Mouse (Mus musculus) right cerebral cortex, postnatal 14 days (tissue): ENCODE measurements around the gene Lamb3.

Experiments used
- DNase-seq: peaks from one replicate; pipeline ENCODE4 v3.0.0; 2022

Lamb3 gene

DNA sequence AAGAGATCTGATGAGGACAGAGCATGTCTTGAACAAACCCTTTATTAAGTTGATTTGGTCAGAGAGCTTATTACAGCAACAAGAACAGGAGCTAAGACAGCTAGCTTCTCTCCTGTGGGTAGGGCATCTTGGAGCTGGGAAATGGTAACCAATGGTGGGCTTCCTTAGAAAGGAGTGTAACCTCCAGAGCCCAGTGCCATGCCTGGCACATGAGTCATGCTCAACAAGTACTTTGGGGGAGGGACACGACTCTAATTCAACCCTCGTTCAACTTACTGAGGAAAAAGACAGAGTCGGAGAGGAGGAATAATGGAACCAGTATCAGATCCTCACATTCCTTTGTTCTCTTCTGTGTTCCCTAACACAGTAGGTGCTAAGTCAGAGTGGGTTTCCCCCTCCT is 112.2 kb downstream of the Lamb3 start:
- DNase-seq: no peak

DNA sequence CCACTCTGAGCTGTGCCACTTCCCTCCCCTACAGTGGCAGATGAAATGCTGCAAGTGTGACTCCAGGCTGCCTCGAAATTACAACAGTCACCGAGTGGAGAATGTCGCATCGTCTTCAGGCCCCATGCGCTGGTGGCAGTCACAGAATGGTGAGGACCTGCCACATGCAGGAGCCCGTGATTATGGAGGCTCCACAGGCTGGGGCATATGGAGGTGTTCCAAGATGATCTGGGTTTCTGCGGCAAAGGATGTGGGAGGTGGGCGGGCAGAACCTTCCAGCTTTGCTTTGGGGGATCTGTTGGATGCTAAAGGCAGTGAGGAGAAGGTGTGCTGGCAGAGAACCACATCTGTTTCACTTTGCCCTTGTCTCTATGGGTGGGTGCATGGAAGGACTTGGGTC is 112.9 kb downstream of the Lamb3 start:
- DNase-seq: no peak

DNA sequence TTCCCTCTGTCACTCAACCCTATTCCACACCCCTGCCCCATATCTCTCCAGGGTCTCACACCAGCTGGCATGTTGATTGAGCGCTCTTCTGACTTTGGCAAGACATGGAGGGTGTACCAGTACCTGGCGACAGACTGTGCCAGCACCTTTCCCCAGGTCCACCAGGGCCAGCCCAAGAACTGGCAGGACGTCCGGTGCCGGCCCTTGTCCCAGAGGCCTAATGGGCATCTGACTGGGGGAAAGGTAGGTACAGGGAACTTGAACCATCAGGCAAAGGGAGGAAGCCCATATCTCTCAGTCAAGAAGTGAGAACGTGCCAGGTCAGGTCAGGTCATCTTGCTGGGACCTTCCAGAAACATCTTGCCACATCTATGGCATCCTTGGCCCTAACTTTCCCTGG is 116.2 kb downstream of the Lamb3 start:
- no peak for DNase-seq

- peak; percentile 64 for DNase-seq
These were observed 116.7 kb downstream of the Lamb3 start for GRCm38 (mm10) chr1:193324224-193324623.

DNA sequence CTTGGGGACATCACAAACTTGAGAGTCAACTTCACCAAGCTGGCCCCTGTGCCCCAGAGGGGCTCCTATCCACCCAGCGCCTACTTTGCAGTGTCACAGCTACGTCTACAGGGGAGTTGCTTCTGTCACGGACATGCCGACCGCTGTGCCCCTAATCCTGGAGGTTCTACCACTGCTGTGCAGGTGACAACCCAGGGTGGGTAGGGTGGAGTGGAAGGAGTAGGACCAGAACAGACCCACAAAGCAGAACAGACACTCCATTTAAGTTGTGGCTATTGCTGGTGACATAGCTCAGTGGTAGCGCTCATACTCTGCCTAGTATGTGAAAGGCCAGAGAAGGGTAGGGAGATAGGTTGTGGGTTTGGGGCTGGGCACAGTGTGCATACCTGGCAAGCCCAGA is 118.4 kb downstream of the Lamb3 start:
- no peak for DNase-seq

DNA sequence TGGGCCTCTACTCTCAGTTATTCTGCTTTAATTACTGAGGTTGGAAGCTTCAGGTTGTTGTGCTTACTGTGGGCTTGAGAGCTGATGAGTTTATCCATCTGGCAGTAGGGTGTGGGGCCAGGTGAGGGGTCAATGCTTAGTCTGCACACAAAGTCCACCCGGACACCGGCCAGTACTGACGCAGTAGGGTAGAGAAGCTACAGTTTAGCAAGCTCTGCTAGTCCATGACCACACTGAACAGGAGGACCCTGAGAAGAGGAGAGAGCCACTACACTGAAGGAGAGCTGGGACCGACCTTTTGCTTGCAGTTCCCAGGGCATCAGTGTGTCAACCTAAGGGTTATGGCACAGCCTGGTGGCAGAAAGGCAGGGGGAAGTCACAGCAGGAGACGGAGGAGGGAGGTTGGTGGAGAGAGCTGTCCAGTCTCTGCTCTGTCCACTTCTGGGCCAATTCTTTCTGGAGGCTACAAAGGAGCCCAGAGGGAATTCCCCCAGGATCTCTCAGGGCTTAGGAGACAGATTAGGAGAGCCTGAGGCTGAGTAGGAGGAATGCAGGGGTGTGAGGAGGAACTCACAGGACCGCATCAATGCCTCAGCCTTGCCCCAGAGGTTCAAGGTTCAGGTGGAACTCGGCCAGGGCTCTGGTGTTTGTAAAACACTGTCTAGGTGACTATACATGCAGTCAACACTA is 119.1 kb downstream of the Lamb3 start:
- DNase-seq: no peak

- no peak for DNase-seq
These were observed 119.7 kb downstream of the Lamb3 start for GRCm38 (mm10) chr1:193327216-193327615.

DNA sequence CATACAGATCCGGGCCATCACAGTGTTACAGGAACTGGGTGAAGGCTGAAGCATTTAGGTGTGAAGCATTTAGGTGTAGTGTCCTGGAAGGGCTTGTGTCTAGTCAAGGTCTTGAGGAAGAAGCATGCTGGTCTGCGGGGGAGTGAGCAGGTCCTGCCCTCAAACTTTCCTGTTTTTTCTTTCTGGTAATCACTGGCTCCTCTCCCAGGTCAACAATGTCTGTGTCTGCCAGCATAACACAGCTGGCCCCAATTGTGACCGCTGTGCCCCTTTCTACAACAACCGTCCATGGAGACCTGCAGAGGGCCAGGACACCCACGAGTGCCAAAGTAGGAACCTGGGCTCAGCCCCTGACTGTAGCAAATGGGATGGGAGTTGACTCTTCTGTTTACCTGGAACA is 120.2 kb downstream of the Lamb3 start:
- DNase-seq: no peak

DNA sequence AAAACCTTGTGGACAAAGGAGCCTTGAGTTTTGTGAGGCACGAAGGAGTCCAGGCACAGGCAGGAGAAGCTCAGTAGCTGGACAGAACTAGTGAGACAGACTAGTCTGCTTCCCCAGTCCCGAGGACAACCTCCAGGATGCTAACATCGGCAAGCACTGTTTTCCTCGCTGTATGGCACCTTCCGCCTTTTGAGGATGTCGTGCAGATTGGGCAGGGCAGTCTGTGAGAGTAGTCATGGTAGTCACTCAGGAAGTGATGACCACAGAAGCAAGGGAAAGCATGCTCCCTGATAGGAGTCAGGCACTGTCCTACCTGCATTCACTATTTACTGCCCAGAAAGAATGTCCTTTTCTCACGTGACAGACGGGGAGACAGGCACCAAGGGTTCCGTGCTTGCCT is 122.1 kb downstream of the Lamb3 start:
- no peak for DNase-seq

DNA sequence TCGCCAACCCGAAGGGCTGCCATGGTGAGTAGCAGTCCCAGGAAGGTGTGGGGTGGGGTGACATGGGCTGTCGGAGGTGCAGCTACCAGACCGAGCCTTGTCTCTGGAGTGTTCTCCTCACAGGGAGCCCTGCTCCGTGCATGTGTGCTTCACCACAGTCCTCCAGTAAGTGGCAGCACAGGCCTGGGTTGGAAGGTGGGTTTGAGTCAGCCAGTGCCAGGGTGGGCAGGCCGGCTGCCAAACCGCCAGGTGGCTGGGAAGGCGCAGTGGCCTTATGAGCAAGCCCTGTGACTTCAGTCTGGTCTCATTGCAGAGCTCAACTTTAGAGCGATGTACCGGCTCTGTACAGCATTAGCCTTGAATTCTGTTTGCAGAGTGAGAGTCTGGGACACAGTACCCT is 122.7 kb downstream of the Lamb3 start:
- DNase-seq: peak; percentile 86

GRCm38 (mm10) chr1:193330626-193331025 is 123.1 kb downstream of the Lamb3 start:
- no peak for DNase-seq

DNA sequence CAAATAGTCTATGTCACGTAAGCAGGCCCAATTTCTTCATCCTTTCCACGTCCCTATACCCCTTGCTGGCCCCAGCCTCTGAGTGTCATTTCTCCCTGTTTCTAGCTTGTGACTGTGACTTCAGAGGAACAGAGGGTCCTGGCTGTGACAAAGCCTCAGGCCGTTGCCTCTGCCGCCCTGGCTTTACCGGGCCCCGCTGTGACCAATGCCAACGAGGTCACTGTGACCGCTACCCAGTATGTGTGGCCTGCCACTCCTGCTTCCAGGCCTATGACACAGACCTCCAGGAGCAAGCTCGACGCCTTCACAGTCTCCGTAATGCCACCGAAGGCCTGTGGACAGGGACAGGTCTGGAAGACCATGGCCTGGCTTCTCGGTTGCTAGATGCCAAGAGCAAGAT is 124.5 kb downstream of the Lamb3 start:
- no peak for DNase-seq

- DNase-seq: no peak
These were observed 125.2 kb downstream of the Lamb3 start for GRCm38 (mm10) chr1:193332671-193333070.

DNA sequence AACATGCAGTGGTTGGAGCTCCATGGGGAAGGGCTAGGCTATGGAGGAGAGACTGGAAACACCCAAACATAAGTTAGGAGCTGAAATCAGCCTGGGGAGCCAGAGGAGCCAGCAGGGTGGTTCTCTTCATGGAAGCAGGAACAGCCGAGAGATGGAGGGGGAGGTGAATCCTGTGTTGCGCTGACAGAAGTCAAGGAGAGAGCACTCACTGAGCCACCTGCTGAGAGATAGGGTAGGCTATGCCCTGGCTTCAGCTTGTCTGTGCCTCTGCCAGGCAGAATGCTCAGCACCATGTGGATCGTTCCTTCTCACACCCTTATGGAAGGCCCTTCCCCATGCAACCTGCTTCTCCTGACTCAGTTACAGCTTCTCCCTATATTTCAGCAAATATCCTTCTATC is 126.3 kb downstream of the Lamb3 start:
- no peak for DNase-seq

- DNase-seq: no peak
These were observed 127.0 kb downstream of the Lamb3 start for GRCm38 (mm10) chr1:193334546-193334945.

- no peak for DNase-seq
These were observed 128.9 kb downstream of the Lamb3 start for GRCm38 (mm10) chr1:193336122-193337017.

DNA sequence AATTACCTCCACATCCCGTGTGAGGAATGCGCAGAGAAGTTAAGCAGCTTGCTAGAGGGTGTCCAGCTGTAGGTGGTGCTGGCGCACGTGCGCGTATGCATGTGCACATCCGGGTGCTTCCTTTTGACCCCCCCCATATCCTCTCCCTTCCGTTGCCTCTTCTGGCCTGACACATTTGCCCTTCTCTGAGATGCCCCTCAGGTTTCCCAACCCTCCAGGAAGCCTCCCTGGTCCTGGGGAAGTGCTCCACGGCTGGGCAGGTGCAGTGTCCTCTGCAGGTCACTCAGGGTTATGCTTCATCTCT is 129.5 kb downstream of the Lamb3 start:
- no peak for DNase-seq

- no peak for DNase-seq
These were observed 130.3 kb downstream of the Lamb3 start for GRCm38 (mm10) chr1:193337787-193338310.

GRCm38 (mm10) chr1:193338363-193338995 is 131.0 kb downstream of the Lamb3 start:
- peak; percentile 59 for DNase-seq

DNA sequence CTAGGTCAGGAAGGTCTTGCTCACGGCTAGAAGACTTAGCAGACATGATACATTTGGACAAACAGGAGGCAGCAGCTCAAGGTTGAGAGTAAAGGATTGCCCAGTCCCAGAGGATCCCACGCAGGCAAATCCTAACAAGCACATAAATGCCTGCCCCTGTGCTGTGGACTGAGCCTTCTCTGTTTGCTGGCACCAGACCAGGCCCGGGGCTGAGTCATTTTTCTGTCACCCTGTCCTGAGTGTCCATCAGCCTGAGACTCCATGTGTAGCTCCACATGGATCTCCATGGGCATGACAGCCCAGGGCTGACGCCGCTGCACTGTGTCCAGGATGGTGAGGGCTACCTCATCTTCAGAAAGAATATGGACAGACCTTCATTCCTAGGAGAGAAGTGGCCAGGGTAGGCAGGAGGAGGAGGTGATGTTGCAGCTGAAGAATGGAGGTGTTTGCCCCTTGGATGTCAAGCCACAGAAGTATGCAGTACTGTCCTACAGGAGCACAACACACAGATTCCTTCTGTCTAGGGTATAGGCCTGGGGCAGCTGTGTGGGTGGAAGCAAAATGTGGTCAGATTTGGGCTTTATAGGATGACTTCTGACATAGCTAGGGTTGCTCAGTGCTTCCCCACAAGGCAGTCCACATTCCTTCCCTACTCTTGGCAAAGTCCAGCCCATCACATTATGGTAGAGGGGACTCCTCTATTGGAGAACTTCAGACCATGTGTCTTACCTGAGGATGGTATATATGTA is 134.9 kb downstream of the Lamb3 start:
- no peak for DNase-seq

DNA sequence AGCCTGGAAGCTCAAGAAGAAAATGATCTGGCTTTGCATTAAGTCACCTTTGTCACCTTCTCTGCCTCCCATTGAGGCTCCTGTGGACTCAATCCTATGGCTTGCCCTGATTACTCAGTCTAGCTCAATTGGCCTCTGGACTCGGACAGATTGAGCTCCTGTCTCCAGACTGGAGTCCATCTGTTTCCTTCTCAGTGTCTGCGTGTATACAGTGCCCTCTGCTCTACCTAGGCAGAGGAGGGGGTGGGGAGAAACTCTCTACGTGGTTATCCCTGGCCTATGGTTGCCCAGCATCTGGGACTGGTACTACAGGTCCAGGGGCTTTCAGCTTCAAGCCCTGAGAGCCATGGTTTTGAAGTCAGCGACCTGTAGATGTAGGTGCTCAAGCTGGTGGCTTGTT is 136.4 kb downstream of the Lamb3 start:
- no peak for DNase-seq

DNA sequence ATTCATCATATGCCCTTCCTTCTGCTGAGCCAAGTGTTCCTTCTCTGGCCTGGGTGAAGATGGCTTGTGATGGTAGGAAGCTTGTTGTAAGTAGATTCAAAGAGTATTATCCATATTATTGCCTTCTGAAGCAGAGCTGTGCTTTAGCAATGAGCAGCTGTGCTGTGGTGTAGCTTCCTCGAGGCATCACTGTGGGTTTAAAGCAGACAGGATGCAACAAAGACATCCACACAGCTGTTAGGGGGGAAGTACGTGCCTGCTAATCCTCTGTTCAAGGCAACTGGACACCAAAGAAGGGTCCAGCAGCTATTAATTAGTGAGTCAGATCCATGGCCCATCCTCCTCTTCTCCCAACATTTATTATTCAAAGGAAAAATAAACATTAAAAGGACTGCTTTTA is 137.5 kb downstream of the Lamb3 start:
- no peak for DNase-seq

- no peak for DNase-seq
These were observed 139.4 kb downstream of the Lamb3 start for GRCm38 (mm10) chr1:193346908-193347307.
